ENCODE assay signal across 8 mouse cellular contexts in genomic region chr5:112077840-112078600, GRCm38 (mm10).
DNase-seq lines count a peak whose midpoint lies in the region; ATAC-seq and TF ChIP-seq lines count a peak whose summit lies in the region.

No protein-coding gene starts in this region.

- no peaks in the 10 kb centered on the region for H3K36me3 ChIP-seq in forebrain, embryonic 14.5 days (ENCODE audit: control insufficient read depth, insufficient read depth, low read length)
- H3K36me3 ChIP-seq in forebrain, embryonic 13.5 days (ENCODE audit: poor library complexity, severe bottlenecking), result no peaks in the 10 kb centered on the region
- no peaks in the 10 kb centered on the region for H3K36me3 ChIP-seq in neural tube, embryonic 15.5 days
- no peaks in the 10 kb centered on the region for H3K36me3 ChIP-seq in lung, embryonic 14.5 days (ENCODE audit: insufficient read depth)

- H3K4me3 ChIP-seq in forebrain, embryonic 14.5 days (ENCODE audit: low read depth, low read length), result no peak overlapping the region
- H3K4me3 ChIP-seq in forebrain, embryonic 13.5 days, result no peak overlapping the region
- no peak overlapping the region for H3K4me3 ChIP-seq in neural tube, embryonic 15.5 days (replicated peaks)
- H3K4me3 ChIP-seq in lung, embryonic 14.5 days (ENCODE audit: low read depth, low read length), result no peak overlapping the region

- no peak overlapping the region for H3K4me2 ChIP-seq in forebrain, embryonic 14.5 days (ENCODE audit: low read length)
- H3K4me2 ChIP-seq in forebrain, embryonic 13.5 days, result no peak overlapping the region
- no peak overlapping the region for H3K4me2 ChIP-seq in neural tube, embryonic 15.5 days
- H3K4me2 ChIP-seq in lung, embryonic 14.5 days, result no peak overlapping the region

- no peaks in the 10 kb centered on the region for H3K27me3 ChIP-seq in forebrain, embryonic 14.5 days (replicated peaks; ENCODE audit: control insufficient read depth, insufficient read depth, low read length)
- H3K27me3 ChIP-seq in forebrain, embryonic 13.5 days, result peaks cover 4% of the 10 kb centered on the region; the same call in 1 of the 2 replicates
- 0 out of 2 replicates have a peak, but pooled peaks cover 6% of the 10 kb centered on the region for H3K27me3 ChIP-seq in neural tube, embryonic 15.5 days (replicated peaks)
- no peaks in the 10 kb centered on the region for H3K27me3 ChIP-seq in lung, embryonic 14.5 days (ENCODE audit: insufficient read depth, low read length)

- H3K4me1 ChIP-seq in forebrain, embryonic 14.5 days (ENCODE audit: control insufficient read depth, insufficient read depth, low read length), result peaks cover 10% of the 10 kb centered on the region; the same call in 1 of the 2 replicates
- H3K4me1 ChIP-seq in forebrain, embryonic 13.5 days, result peaks cover 26% of the 10 kb centered on the region
- H3K4me1 ChIP-seq in neural tube, embryonic 15.5 days, result peaks cover 10% of the 10 kb centered on the region
- H3K4me1 ChIP-seq in lung, embryonic 14.5 days (ENCODE audit: insufficient read depth), result no peaks in the 10 kb centered on the region

- no peak overlapping the region for H3K27ac ChIP-seq in forebrain, embryonic 14.5 days (ENCODE audit: low read depth, low read length)
- no peak overlapping the region for H3K27ac ChIP-seq in forebrain, embryonic 13.5 days
- H3K27ac ChIP-seq in neural tube, embryonic 15.5 days (replicated peaks), result no peak overlapping the region
- H3K27ac ChIP-seq in lung, embryonic 14.5 days (ENCODE audit: low read depth), result no peak overlapping the region

- TF ChIP-seq CTCF in lung, embryonic 14.5 days (IDR thresholded peaks at IDR 0.05; ENCODE audit: low read depth), result peak; percentile 50

- ATAC-seq in forebrain, embryonic 14.5 days, result no peak
- ATAC-seq in forebrain, embryonic 13.5 days, result no peak
- no peak for ATAC-seq in neural tube, embryonic 15.5 days (ENCODE audit: low FRiP score)
- peak; percentile 44 for ATAC-seq in frontal cortex, adult (ENCODE audit: low TSS enrichment)
- no peak for ATAC-seq in lung, embryonic 14.5 days (ENCODE audit: insufficient read depth)

- DNase-seq in forebrain, embryonic 14.5 days (ENCODE audit: low spot score), result peak; percentile 78
- DNase-seq in neural tube, embryonic 10.5 days (ENCODE audit: extremely low spot score, low spot score), result peak; percentile 58
- peak; percentile 64 for DNase-seq in lung, embryonic 14.5 days
- peak; percentile 83 for DNase-seq in testis, postnatal 14 days (ENCODE audit: low spot score)
- no peak for DNase-seq in spleen, postnatal 14 days (ENCODE audit: low spot score in 2 of 2)

- H3K9ac ChIP-seq in forebrain, embryonic 14.5 days (ENCODE audit: low read length), result no peak overlapping the region
- H3K9ac ChIP-seq in forebrain, embryonic 13.5 days, result no peak overlapping the region
- H3K9ac ChIP-seq in neural tube, embryonic 15.5 days (replicated peaks), result no peak overlapping the region
- no peak overlapping the region for H3K9ac ChIP-seq in lung, embryonic 14.5 days

- 73% methylated on average over 19 of the region's 19 CpGs for WGBS in forebrain, embryonic 14.5 days
- 82% methylated on average over 19 of the region's 19 CpGs for WGBS in forebrain, embryonic 13.5 days
- 83% methylated on average over 19 of the region's 19 CpGs for WGBS in neural tube, embryonic 15.5 days
- 80% methylated on average over 19 of the region's 19 CpGs for WGBS in lung, embryonic 14.5 days

- H3K9me3 ChIP-seq in forebrain, embryonic 14.5 days (replicated peaks; ENCODE audit: control insufficient read depth, low read length), result no peaks in the 10 kb centered on the region
- no peaks in the 10 kb centered on the region for H3K9me3 ChIP-seq in forebrain, embryonic 13.5 days (replicated peaks)
- no peaks in the 10 kb centered on the region for H3K9me3 ChIP-seq in neural tube, embryonic 15.5 days (replicated peaks)
- H3K9me3 ChIP-seq in lung, embryonic 14.5 days (ENCODE audit: low read depth, low read length), result no peaks in the 10 kb centered on the region

Comparison
In these comparisons a context has a peak if more than half of its experiments do, and no peak if none do; other contexts are left out.
1. DNase-seq: peak in forebrain, embryonic 14.5 days (single experiment), neural tube, embryonic 10.5 days (single experiment), lung, embryonic 14.5 days (single experiment) and testis, postnatal 14 days (single experiment); none in spleen, postnatal 14 days (0 of 2).